Mouse (Mus musculus) common myeloid progenitor, adult 5-6 weeks (primary cell): ENCODE data around the gene Gm13283. TPM values are rescaled to one million over a fixed set of nuclear protein-coding genes. Genes with fewer than 3 reads are reported as not detected.
"Not testable (repeated sequence)": the region's sequence is repeated elsewhere in the genome, so short reads cannot be mapped to it uniquely, and the experiment has no call there.

ENCODE experiments used
- ATAC-seq: replicated peaks from 2 replicates; pipeline ENCODE4 v1.8.0; 2016; ENCODE audit warnings: low read depth, mild to moderate bottlenecking, moderate TSS enrichment, inconsistent platforms; ENCODE audit not compliant: poor library complexity, severe bottlenecking
- total RNA-seq: library from RNA; stranded (forward); fragments of 200-1000, 187-1606 nt; gene quantifications from 2 replicates; pipeline ENCODE4 v1.2.3, GENCODE M21; 2017

Gm13283 gene
- total RNA-seq, 1 experiment from 2014 or later: not detected

GRCm38 (mm10) chr4:88761776-88762175 is 1.9 kb downstream of the Gm13283 start:
- not testable (repeated sequence) for ATAC-seq

GRCm38 (mm10) chr4:88762341-88762740 is 2.4 kb downstream of the Gm13283 start:
- ATAC-seq: not testable (repeated sequence)

GRCm38 (mm10) chr4:88763384-88764018 is 3.6 kb downstream of the Gm13283 start:
- peak; percentile 92 for ATAC-seq

- not testable (repeated sequence) for ATAC-seq
These were observed 13.6 kb downstream of the Gm13283 start, which contains the start of gene Gm13290 for GRCm38 (mm10) chr4:88773534-88773933. TSS of gene Gm13290 (plus strand) at chr4:88773834.

GRCm38 (mm10) chr4:88776622-88777021 is 16.7 kb downstream of the Gm13283 start, which contains the start of gene Gm13289:
TSS of gene Gm13289 (plus strand) at chr4:88776922.
- not testable (repeated sequence) for ATAC-seq

GRCm38 (mm10) chr4:88779550-88779949 is 19.6 kb downstream of the Gm13283 start, which contains the start of gene Gm13272:
TSS of gene Gm13272 (plus strand) at chr4:88779850.
- not testable (repeated sequence) for ATAC-seq

GRCm38 (mm10) chr4:88780320-88780719 is 20.4 kb downstream of the Gm13283 start:
- not testable (repeated sequence) for ATAC-seq

- not testable (repeated sequence) for ATAC-seq
These were observed 21.9 kb downstream of the Gm13283 start, which contains the start of gene Ifnz for GRCm38 (mm10) chr4:88781831-88782230. TSS of gene Ifnz (plus strand) at chr4:88782131.

GRCm38 (mm10) chr4:88782335-88782734 is 22.4 kb downstream of the Gm13283 start:
- not testable (repeated sequence) for ATAC-seq

GRCm38 (mm10) chr4:88785409-88785808 is 25.5 kb downstream of the Gm13283 start, which contains the start of gene Gm13276:
TSS of gene Gm13276 (plus strand) at chr4:88785709.
- ATAC-seq: not testable (repeated sequence)

GRCm38 (mm10) chr4:88788402-88788801 is 28.5 kb downstream of the Gm13283 start, which contains the start of gene Gm13277:
TSS of gene Gm13277 (plus strand) at chr4:88788632.
- not testable (repeated sequence) for ATAC-seq

- ATAC-seq: not testable (repeated sequence)
These were observed 31.3 kb downstream of the Gm13283 start, which contains the start of gene Gm13278 for GRCm38 (mm10) chr4:88791250-88791649. TSS of gene Gm13278 (plus strand) at chr4:88791550.

- ATAC-seq: not testable (repeated sequence)
These were observed 34.2 kb downstream of the Gm13283 start, which contains the start of gene Gm13275 for GRCm38 (mm10) chr4:88793936-88794675. TSS of gene Gm13275 (plus strand) at chr4:88794487.

GRCm38 (mm10) chr4:88797097-88797496 is 37.2 kb downstream of the Gm13283 start, which contains the start of gene Gm13279:
TSS of gene Gm13279 (plus strand) at chr4:88797397.
- ATAC-seq: not testable (repeated sequence)

- ATAC-seq: not testable (repeated sequence)
These were observed 39.4 kb downstream of the Gm13283 start, which contains the start of gene Gm13285 for GRCm38 (mm10) chr4:88799365-88799764. TSS of gene Gm13285 (plus strand) at chr4:88799665.

GRCm38 (mm10) chr4:88802954-88803353 is 43.0 kb downstream of the Gm13283 start, which contains the start of gene Gm13287:
TSS of gene Gm13287 (plus strand) at chr4:88803254.
- not testable (repeated sequence) for ATAC-seq

- not testable (repeated sequence) for ATAC-seq
These were observed 45.3 kb downstream of the Gm13283 start, which contains the start of gene Gm13288 for GRCm38 (mm10) chr4:88805231-88805630. TSS of gene Gm13288 (plus strand) at chr4:88805531.

GRCm38 (mm10) chr4:88805761-88806160 is 45.8 kb downstream of the Gm13283 start:
- ATAC-seq: not testable (repeated sequence)
